Mouse (Mus musculus) MN1 (cell line): ENCODE data around the gene Pard3b.
A peak's percentile ranks its signal among the peaks of the same experiment; 100 is the strongest.

ENCODE experiments used
- DNase-seq: peaks from one replicate; pipeline ENCODE4 v3.0.0-alpha.2; 2016; ENCODE audit warnings: low spot score

The Pard3b gene

DNA sequence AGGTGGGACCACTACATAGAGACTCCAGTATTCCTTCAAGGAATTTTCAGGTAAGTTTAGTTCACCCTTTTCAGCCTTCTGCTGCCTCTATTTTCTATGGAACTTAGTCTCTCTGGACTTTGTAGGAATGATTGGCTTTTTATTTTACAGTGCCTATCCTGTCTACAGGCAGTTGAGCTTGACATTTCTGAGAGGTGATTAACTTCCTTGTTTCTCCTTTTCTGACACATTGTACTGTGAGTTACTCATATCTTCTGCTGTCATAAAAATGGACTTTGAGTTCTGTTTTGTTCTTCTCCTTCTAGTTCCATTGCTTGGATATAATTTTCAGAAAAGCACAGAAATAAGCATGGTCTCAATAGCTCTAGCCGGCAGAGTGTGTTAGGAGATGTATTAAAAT is 112.4 kb downstream of the Pard3b start:
- DNase-seq, result no peak

DNA sequence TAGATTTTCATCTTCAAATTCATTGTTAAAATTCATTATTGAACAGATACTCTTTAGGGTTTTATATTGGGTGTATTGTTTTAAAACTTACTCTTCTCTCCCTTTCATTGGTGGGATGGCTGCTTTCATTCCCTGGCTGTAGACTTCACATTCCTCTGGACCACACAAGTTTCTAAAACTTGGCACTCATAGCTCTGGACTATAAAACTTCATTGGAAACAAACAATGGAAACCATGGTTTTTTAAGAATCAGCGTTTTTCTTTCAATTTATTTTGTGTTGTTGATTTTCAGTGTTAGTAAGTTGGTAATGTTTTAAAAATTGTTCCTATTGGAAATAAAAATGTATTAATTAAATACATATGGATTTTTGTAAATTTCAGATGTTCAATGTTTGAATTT is 118.1 kb downstream of the Pard3b start:
- DNase-seq, result no peak

DNA sequence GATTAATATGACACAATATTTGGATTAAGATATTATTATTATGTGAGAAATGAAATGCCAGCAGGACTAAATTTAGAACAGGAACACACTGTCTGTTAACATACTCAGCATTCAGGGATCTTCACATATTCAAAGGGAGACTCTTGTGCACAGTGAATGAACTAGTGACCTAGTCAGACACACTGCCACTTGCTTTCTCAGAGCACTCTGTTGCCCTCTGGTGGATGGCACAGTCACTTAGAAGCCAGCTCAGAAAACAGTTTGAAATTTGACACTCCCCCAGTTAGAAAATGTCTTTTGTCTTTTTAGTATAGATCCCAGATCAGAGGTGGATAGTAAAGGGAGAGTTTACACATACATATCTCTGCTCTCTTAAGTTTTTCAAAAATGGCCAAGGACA is 132.6 kb downstream of the Pard3b start:
- peak; percentile 62 for DNase-seq

DNA sequence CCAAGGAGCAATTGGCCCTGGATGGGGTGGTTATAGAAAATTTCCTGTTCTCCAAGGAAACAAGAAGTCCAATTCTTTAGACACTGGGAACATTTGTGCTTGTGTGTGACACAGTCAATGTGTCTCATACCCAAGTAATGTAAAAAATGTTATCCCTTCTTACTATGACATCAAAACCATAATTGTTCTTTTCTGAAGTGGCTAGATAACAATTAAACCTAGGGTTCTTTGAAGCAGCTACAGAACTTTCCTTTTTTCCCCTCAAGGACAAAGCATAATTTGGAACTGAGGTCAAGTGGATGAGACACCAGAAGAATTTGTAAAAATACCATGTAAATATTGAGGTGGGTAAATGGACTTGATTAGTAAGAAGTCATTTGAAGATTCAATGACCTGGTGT is 140.1 kb downstream of the Pard3b start:
- no peak for DNase-seq

DNA sequence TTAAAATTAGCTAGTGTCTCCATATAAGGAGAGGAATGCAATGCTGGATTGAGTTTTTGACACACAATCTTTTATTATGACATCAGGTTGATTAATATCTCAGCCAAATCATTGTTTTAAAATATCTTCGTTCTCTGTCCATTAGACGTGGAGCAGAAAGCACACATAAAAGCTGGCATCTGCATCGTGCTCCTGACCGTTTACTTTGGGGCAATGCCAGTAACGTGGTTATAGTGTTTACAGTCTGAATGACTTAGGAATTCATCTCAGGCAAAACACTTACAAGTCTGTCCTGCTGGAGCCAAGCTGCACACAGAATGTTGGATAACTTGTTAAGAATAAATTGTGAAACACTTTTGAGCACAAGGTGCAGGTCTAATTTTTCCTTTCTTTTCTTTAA is 141.3 kb downstream of the Pard3b start:
- peak; percentile 26 for DNase-seq

DNA sequence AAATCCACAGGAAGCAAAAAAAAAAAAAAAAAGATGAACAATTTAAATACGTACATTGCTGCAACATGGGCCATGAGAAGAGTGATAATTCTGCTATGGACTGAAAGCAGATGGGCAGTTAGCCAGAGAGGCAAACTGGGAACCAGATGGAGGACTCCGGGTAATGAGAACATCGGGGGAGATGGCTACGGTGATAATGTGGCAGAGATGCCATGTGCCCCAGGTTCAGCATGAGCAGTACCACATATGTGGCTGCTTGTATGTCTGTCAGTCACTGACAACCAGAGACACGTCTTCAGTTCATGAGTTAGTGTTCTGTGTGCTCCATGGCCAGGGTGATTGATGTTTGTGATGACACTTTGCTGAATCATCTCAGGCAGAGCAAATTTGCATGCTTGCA is 157.7 kb downstream of the Pard3b start:
- DNase-seq, result peak; percentile 20

DNA sequence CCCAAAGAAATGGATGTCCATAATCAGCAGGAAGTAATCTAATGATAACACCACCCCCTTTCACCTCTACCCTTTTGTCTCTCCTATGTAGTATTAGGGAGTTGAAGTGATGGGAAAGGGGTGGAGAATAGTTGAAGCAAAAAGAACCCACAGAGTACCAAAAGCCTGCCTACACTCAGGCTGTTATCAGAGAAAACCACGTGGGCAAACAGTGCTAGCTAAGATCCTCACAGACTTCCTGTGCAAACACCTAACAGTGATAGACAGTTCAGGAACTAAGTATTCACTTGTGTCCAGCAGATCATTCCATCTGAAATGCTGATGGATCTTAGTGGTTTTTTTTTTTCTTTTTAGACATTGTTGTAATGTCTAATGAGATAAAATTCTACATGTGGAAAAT is 181.6 kb downstream of the Pard3b start:
- DNase-seq, result no peak

DNA sequence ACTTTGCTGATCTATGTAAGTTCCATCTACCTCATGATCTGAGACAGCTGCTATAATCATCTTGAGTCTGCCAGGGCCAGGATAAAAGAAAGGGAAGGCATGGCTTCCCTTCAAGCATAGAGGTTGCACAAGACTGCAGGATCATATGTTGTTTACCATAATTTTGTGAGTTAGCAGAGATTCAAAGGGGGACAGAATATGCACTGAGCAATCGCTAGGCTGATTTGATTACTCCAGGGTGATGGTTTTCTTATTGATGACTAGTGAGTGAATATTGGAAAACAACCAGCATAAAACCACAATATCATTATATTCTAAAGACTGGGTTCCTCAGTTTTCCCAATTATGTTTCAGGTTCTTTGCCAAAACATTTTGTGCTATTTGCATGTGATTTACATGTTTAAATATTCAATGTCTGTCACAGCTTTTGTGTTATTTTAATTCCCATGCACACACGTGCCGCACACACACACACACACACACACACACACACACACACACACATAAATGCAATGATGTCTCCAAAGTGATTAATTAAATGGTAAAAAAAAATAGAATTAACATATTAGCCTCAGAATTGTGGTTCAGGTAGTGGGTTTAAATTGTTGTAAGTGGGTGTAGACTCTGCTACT is 187.1 kb downstream of the Pard3b start:
- DNase-seq, result no peak

DNA sequence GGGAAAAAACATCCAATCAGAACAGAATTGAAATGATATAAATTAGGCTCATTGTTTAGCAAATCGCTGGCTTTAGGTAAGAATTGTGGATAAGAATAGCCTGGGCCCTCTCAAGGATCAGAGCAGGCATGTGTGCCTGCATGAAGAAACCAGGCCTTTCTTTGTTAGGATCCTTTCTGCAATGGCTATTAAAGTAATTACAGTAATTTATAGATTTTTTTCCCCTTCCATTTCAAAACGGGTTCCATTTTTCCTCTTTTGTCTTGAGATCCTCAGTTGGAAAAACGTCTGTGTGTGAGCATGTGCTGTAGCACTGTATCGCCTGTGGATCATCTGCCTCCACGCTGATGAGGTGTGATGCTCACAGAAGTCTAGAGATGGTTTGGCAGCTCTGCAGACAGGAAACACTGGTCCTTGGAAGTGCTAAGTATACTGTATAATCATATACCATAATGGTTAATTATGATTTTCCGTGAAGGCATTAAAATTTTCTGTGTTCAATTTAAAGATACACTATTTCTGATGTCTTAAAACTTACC is 198.5 kb downstream of the Pard3b start:
- no peak for DNase-seq

DNA sequence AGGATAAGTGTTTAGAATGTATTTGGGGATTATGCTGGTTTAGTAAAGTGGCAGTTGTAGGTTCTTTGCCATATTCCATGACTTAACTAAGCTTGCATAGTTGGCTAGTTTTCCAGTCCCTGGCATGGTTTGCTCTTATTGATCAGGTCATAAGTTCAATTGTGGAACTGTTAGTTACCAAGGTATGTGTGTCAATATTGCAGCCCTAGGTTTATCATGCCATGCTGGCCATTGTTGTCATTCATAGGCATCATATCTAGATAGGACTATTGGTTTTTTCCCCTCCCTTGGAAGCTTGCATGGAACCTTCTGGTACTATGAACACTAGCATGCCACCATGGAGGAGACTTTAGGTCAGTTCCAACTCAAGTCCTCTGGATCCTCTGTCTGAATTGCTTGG is 208.0 kb downstream of the Pard3b start:
- DNase-seq, result no peak

DNA sequence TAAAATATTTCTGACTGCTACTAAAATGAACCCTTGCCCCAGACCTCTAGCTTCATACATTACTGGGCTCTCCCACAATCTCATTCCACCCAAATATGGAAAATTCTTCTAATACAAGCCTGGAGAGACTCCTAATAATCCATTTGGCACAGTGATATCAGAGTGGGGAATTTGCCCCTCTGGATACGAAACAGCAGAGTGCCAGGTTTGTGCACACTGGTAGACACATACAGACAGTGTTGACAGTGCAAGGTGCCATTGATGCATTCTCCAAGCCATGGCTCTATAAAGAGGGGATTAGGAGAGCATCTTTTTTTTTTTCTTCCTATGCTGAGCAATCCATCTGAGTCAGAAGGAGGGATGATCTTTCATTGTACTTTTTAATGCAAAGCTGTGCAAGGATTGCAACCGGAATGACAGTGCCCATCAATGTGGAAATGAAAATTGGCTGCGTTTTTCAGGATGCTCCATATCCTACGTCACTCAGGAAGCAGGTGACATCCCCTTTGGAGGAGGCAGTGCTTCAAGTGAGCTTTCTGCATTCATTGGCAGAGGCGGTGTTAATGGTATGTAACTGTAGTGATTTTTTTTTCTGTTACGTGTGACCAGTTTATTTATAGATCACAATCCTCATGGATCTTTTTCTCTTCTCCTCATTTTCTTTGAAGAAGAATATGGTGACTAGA is 210.5 kb downstream of the Pard3b start:
- no peak for DNase-seq

DNA sequence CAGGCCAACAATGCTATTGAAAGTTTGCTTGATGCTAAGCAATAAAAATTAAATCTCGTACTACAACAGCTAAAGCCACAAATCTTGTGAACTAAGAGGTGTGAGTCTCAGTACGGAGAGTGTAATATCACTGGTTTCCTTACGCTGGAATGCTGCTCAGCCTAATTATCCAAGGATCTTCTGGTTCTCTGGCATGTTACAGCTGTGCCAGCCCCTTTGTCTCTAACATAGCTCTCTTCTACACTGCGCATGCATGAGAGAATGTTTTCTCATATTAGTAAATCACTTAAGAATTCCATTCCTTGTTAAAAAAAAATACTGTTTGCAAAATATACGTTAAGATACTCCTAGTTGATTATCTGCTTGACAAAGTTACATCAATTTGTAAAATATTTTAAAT is 211.8 kb downstream of the Pard3b start:
- DNase-seq, result no peak

DNA sequence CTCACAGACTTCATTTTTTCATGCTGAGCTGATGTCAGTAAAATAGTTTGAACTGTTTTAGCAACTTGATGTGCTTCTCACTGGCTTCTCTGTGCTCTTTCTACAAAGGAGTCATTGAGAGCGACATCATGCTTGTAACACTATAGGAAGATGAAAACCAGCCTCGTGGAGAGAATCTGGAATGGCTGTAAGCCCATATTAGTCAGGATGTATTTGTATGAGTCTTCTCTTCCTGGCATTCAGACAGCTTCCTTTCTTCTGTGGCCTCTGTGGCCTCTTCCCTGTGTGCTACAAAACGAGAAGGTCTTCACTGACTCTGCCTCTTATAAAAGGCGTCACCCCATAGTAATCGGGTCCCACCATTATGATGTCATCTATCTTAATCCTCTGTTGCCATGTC is 212.6 kb downstream of the Pard3b start:
- no peak for DNase-seq

DNA sequence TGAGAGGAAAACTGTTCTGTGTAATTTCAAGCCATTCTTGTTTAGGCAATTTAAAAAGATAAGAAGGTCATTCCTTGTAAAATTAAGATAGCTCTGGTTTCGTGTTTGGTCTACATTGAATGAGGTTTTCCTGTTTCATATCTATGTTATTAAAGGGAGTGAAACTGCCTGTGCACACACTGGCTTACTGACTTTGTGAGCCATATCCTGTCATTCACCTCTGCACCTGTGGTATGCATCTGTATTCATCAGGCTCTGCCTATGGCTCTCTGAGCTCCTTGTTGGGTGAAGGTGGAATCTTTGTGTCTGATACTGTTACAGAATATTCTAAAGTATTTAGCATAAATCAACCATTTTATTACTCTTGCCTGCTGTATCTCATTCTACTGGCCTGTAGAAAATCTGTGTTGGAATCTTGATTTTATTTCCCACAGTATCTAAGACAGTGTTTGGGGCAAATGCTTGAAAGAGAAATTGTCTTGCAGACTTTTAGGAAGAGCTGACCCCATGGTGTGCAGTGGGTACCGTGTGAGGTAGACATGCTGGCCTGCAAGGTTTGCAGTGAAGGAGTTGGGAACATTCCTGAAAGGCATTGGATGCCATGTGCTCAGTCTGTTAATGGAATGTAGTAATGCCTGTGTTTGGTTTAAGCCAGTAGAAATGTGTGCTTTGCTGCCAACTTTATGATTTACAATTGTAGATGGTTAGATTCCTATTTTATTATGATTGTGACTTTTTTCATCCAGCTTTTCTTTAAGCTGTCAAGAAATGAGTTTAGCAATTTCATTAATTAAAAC is 228.9 kb downstream of the Pard3b start:
- DNase-seq, result no peak

DNA sequence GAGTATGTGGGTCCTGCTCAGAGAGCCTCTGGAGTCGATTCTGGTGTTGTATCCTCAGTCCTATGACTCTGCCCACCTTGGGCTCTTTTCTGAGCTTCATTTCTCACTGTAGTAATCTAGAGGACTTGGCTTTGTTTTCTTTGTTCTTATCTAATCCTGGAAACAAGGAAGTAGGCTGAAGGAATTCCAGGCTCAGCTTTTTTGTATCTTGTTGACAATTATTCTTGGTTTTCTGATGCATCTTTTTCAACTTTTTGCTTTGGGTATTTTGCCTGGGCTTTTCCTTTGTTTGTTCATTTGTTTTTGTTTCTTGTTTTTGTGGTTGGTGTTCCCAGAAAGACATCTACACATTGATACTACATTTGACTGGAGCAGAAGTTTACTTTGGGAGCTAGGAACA is 236.3 kb downstream of the Pard3b start:
- DNase-seq, result no peak

DNA sequence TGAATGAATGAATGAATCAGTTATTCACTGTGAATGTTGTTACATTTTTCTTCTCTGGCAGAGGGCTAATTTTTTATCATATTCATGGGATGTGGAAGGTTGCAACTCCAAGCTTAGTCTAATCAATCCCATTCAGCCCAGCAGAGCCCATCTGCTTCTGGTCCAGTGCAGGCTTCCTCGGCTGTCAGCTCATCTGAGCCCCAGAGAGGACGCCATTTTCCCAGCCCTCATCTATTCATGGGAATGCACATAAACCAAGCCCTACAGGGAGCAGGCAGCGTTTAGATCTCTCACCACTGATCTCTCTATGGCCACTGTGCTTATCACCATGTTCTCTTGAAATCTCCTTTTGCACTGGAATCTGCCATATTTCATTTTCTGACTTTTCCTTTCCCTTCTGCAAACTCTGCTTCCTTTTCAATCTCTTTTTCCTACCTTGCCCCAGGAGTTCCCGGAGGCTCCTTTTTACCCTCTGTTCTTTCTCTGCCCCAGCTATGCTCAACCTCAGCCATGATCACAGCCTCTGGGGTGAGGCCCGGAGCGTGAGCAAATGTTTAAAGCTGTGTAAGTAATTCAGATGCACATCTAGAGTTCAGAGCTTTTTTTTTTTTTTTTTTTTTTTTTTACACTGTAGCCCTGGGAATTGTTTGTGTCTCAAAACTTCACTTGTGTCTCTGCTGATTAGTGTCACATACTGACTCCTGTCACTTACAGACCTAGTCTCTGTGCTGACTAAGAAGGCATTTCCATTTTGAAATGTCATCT is 241.3 kb downstream of the Pard3b start:
- DNase-seq, result no peak

DNA sequence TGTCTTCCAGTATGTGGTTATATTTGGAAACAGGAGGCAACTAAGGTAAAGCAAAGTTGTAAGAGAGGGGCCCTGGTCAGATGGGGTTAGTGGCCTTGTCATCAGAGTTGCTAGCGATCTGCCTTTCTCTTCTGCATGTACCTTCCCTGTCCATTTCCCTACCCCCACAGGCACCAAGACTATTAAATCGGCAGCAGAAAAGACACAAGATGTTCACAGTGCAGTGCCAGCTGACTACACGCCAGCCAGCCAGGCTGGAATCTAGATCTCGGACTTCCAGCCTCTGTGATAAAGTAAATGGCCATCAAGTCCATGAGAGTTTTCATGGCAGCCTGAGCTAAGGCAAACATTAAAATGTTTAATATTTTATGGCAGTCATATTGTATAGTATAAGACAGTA is 257.4 kb downstream of the Pard3b start:
- DNase-seq, result no peak

DNA sequence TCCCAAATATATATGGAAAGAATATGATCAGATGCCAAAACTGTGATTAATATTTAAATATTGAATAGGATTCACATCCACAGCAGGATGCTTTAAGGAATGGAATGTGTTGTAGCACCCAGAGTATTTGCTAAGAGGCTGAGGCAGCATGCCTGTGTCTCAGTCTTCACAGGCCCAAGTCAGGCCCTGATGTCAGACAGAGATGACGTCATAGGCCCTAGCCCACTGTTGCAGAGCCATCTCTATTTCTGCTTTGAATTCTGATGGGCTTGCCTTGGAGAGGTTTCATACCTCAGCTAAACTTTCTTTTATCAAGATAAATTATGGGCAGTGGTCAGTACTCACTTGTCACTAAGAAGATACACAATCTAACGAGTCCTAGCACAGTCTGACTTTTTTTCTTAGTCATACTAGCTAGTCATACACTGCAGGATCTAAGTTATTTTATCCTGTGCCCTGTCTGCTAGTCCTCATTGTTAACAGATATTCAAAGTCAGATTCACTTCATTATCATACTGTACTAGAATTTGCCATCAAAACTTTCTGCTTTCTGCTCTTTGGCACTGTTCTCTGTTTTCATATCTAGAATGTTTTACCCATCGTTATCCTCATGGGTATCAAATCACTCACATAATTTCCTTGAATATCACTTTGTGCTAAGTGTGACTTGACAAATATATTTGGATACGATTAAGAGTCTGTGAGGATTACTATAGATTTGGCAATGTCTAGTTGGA is 264.8 kb downstream of the Pard3b start:
- DNase-seq, result no peak

DNA sequence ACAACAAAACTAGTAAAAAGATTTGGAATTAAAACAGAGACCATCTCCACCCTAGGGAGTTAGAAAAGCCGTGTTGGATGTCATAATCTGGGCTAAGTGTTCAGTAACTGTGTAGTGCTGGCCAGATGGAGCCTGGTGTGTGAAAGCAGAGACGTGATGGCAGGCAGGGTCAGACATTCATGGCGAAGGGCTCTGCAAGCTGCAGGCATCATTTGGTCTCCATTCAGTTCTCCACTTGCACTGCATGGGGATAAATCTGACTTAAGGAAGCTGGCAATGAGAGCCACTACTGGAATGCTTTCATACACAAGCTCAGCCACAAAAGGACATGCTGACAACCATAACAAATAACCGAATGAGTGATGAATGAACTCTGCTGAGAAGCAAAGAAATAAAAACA is 265.4 kb downstream of the Pard3b start:
- DNase-seq, result no peak

DNA sequence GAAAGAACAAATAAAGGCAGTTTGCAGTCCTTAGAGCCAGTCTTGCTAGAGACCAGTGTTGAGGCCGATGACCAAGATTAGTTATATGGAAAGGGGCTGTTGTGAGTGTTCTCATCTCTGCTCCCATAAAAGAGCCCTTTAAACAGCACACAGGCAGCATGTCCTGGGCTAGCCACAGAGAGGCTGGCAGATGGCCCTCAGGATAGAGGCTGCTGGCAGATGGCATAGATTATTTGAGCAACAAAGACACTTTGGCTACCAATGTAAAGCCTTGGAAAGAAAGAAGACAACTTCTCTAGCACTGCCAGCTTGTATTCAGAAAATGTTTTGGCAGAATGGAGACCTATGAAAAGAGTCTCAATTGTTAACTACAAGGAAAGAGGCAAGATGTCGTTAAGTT is 274.3 kb downstream of the Pard3b start:
- peak; percentile 24 for DNase-seq

DNA sequence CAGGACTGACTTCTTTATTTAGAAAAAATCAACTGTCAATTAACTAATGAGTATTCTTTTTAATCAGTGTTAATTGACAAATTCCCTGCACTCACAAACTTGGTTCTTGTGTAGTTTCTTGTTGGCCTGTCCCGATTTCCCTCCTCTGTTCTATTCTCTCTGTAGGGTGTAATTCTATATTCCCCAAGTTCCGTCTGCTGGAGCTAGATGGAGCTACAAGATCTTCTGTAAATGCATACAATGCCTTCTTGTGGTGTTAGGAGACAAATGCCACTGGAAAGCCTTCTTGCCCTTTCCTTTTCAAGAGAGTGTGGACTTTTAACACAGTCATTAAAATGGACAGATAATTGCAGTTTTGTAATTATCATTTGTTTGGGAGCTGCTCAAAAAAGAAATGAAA is 286.3 kb downstream of the Pard3b start:
- peak; percentile 55 for DNase-seq

DNA sequence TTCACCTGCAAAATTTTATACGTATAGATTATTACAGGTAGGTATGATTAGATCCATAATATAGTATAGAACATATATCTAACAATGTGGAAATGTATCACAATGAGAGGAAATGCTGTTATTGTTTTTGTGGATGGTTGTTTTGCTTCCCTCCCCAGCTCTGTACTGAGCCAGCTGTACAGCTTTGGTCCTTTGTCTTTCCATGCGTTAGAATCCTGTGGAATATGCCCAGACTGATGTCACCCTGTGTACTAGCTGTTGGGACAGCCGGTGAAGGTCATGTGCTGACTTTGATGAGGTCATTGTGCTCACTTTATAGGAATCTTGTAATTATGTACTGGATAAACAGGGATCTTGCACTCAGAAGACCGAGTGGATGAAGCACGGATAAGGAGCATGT is 286.9 kb downstream of the Pard3b start:
- DNase-seq, result no peak
